ENCODE assay signal across 8 mouse cellular contexts in the genomic region with DNA sequence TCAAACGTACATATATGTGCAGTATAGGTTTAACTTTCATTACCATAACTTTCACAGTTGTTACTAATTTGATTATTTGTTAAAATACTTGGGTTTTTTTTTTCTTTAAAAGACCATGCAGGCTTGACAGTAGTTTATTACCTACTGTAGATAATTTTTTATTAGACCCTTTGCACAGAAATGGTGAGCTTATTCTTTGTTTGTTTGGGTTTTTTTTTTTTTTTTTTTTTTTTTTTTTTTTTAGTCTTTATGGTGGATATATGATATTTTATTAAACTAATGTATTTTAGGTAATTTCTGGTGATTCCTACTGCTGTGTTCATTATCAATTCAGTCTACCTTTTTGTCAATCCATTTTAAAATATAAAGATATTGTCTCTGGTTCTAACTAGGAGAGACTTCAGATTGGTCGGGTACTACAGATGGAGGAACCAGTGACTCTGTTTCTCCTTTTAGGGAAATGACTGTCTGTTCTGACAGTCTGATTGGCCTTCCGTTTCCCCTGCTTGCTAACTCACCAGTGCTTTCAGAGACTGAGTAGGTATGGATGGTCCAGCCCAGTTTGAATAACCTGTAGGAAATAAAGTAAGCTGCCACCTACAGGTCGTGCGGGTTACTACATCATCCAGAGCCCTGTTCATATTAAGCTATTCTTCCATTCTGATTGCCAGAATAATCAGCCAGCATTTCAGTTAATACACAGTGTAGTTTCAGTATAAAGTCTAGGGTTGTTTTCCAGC. TPM values are rescaled to one million over a fixed set of nuclear protein-coding genes. Genes with fewer than 3 reads are reported as not detected.
DNase-seq lines count a peak whose midpoint lies in the region; ATAC-seq lines count a peak whose summit lies in the region.

No protein-coding gene starts in this region.

- no peaks in the 10 kb centered on the region for H3K9me3 ChIP-seq in megakaryocyte, embryonic 14.5 days

- H3K27me3 ChIP-seq in megakaryocyte, embryonic 14.5 days (replicated peaks) = peaks cover 15% of the 10 kb centered on the region

- peaks cover 38% of the 10 kb centered on the region for H3K4me1 ChIP-seq in megakaryocyte, embryonic 14.5 days

- ATAC-seq in inflammation-experienced regulatory T-cells, adult 6 months = peak; percentile 61

- peak; percentile 71 to 76 for DNase-seq in adrenal gland, adult 18-20 months (ENCODE audit: low spot score in 2 of 2)
- peak; percentile 67 for DNase-seq in embryo, embryonic 11.5 days (ENCODE audit: low read depth, low spot score)
- DNase-seq in gastrocnemius, postnatal 25 days = peak; percentile 49
- peak; percentile 70 to 93 for DNase-seq in left cerebral cortex, adult 9 months (ENCODE audit: low spot score in 2 of 2)
- peak; percentile 90 to 91 for DNase-seq in right cerebral cortex, postnatal 10 days (ENCODE audit: low spot score in 2 of 2)
- DNase-seq in yolk sac, embryonic 10.5 days (ENCODE audit: low spot score) = peak; percentile 71

- peaks cover 48% of the 10 kb centered on the region for H3K36me3 ChIP-seq in megakaryocyte, embryonic 14.5 days (replicated peaks; ENCODE audit: low read length)

- peak overlapping the region; percentile 97 for H3K4me3 ChIP-seq in megakaryocyte, embryonic 14.5 days (replicated peaks)

RNA-seq across cellular contexts. Expression of a gene that starts 1.6 kb away (rescaled TPM):
- total RNA-seq in adrenal gland, adult 18-20 months (2021) = 100 to 1,000 TPM in 1 of 2 experiments, 10 to 100 TPM in 1; 79.9 to 107 TPM
- total RNA-seq in gastrocnemius, postnatal 25 days (2021) = 10 to 100 TPM; 13.6 to 18.5 TPM
- polyA plus RNA-seq in inflammation-experienced regulatory T-cells, adult 6 months (2017; shearing (Covaris generic)) = 100 to 1,000 TPM; 480 to 854 (median 552) TPM
- 108 and 673 TPM in 2 replicates for polyA plus RNA-seq in megakaryocyte, embryonic 14.5 days (2012; ENCODE audit: insufficient read depth, low replicate concordance)

RNA-seq across cellular contexts. Expression of a gene that starts 1.8 kb away (rescaled TPM):
- 10 to 100 TPM; 15.5 to 31.2 TPM for total RNA-seq in adrenal gland, adult 18-20 months (2021)
- 10 to 100 TPM; 12.1 TPM for total RNA-seq in gastrocnemius, postnatal 25 days (2021)
- under 1 TPM in 2 of 3 experiments, not detected in 1; 0.74 to 0.94 TPM for polyA plus RNA-seq in inflammation-experienced regulatory T-cells, adult 6 months (2017; shearing (Covaris generic))
- polyA plus RNA-seq in megakaryocyte, embryonic 14.5 days (2012; ENCODE audit: insufficient read depth, low replicate concordance) = 1.1 and 2.7 TPM in 2 replicates

RNA-seq across cellular contexts. Expression of a gene that starts 17.6 kb away (rescaled TPM):
- total RNA-seq in adrenal gland, adult 18-20 months (2021) = not detected
- total RNA-seq in gastrocnemius, postnatal 25 days (2021) = not detected
- polyA plus RNA-seq in inflammation-experienced regulatory T-cells, adult 6 months (2017; shearing (Covaris generic)) = not detected
- not detected in 2 replicates for polyA plus RNA-seq in megakaryocyte, embryonic 14.5 days (2012; ENCODE audit: insufficient read depth, low replicate concordance)

RNA-seq across cellular contexts. Expression of a gene that starts 32.1 kb away (rescaled TPM):
- total RNA-seq in adrenal gland, adult 18-20 months (2021) = 10 to 100 TPM in 1 of 2 experiments, 1 to 10 TPM in 1; 7.0 to 11.5 TPM
- total RNA-seq in gastrocnemius, postnatal 25 days (2021) = 1 to 10 TPM; 1.2 TPM
- 1 to 10 TPM; 2.4 to 5.4 (median 2.8) TPM for polyA plus RNA-seq in inflammation-experienced regulatory T-cells, adult 6 months (2017; shearing (Covaris generic))
- polyA plus RNA-seq in megakaryocyte, embryonic 14.5 days (2012; ENCODE audit: insufficient read depth, low replicate concordance) = 5.1 and 21.6 TPM in 2 replicates

Comparison
In these comparisons a context has a peak if more than half of its experiments do, and no peak if none do; other contexts are left out.
1. Peak in every context shown above with its lines: DNase-seq, ATAC-seq and H3K4me3 ChIP-seq.
2. RNA of a gene that starts 1.6 kb away (total RNA-seq): 79.9 to 107 TPM in adrenal gland, adult 18-20 months; 13.6 to 18.5 TPM in gastrocnemius, postnatal 25 days; every median in the first group is over 4 times any median in the second.